Mouse (Mus musculus) E14TG2a.4 (cell line): ENCODE measurements at regions not wholly inside any gene's neighbourhood (a gene's known extent, or its start where the extent isn't known, plus 50 kb on each side); places are given as distances from the start of the nearest gene placed in this dataset.
A peak's percentile ranks its signal among the peaks of the same experiment; 100 is the strongest.
"Not testable (repeated sequence)": the region's sequence is repeated elsewhere in the genome, so short reads cannot be mapped to it uniquely, and the experiment has no call there.

Experiments used
- H3K27me3 ChIP-seq: 2 replicates; pipeline ENCODE4 v1.6.1; 2014; ENCODE audit warnings: low read length, control low read depth; ENCODE audit not compliant: insufficient read depth
- H3K36me3 ChIP-seq: 2 replicates; pipeline ENCODE4 v1.6.1; 2014; ENCODE audit warnings: low read length, control low read depth; ENCODE audit not compliant: insufficient read depth
- H3K4me1 ChIP-seq: replicated peaks from 2 replicates; pipeline ENCODE4 v1.6.1; 2014; ENCODE audit warnings: low read depth, low read length, control low read depth
- H3K4me3 ChIP-seq: replicated peaks from 2 replicates; pipeline ENCODE4 v1.5.1; 2014; ENCODE audit warnings: mild to moderate bottlenecking, low read length
- H3K9me3 ChIP-seq: 2 replicates; pipeline ENCODE4 v1.6.1; 2014; ENCODE audit warnings: low read length, control low read depth
- CTCF ChIP-seq: conservative IDR thresholded peaks from 2 replicates; pipeline ENCODE4 v1.5.1; 2014; ENCODE audit warnings: low read length
- NANOG ChIP-seq: IDR thresholded peaks from 2 replicates; pipeline ENCODE4 v1.6.1; 2014; ENCODE audit warnings: borderline replicate concordance, low read length, mixed read lengths
- POU5F1 ChIP-seq: IDR thresholded peaks from 2 replicates; pipeline ENCODE4 v1.6.1; 2014; ENCODE audit warnings: low read length, borderline replicate concordance

DNA sequence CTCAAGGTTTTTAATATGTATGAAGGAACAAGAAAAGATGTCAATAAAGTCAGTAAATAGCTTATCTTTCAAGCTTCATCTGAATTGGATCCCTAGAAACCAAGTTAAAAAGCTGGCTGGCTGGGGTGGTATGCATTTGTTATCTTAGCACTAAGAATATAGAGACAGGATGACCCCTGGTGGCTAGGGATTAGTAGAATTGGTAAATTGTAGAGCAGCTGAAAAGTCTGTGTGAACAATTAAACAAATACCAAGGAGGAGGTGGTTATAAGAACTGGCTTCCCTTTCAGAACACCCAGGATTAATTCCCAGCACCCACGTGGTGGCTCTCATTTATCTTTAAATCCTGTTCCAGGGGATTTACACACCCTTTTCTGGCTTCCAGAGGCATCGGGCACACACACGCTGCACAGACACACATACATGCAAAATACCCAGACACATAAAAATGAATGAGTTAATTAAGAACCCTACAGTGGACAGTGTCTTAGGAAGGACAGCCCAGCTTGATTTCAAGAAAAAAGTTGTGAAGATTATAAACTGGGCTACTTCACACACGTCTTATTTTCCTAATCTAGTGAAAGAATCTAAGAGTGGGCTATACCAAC is 170.5 kb downstream of the Pdzph1 start:
- no peaks in the 10 kb centered on the region for H3K4me1 ChIP-seq
- no peaks in the 10 kb centered on the region for H3K36me3 ChIP-seq
- TF ChIP-seq CTCF = no peak; the same call in 1 of the 2 replicates
- TF ChIP-seq POU5F1 = no peak
- TF ChIP-seq NANOG = no peak
- no peaks in the 10 kb centered on the region for H3K27me3 ChIP-seq
- H3K9me3 ChIP-seq = no peaks in the 10 kb centered on the region
- H3K4me3 ChIP-seq = no peak overlapping the region

DNA sequence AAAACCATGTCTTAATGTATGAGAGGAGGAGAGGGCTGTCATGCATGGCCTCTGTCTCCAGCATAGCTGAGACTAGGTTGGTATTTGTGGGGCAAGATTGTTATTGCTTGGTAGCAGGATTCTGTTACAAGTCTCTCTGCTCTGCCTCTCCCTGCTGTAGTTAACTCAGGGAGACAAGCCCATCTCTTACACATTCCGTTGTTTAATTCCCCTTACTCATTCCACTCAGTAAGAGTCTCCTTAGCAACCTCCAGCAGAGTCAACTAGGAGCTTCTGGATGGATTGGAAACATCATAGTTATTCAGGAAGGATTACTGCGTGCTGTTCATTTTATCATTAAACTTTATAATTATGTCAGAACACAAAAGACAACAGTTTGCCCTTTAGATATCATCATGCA is 171.8 kb downstream of the Pdzph1 start:
- no peak for TF ChIP-seq POU5F1
- no peak for TF ChIP-seq CTCF
- TF ChIP-seq NANOG = no peak
- no peak overlapping the region for H3K4me3 ChIP-seq

DNA sequence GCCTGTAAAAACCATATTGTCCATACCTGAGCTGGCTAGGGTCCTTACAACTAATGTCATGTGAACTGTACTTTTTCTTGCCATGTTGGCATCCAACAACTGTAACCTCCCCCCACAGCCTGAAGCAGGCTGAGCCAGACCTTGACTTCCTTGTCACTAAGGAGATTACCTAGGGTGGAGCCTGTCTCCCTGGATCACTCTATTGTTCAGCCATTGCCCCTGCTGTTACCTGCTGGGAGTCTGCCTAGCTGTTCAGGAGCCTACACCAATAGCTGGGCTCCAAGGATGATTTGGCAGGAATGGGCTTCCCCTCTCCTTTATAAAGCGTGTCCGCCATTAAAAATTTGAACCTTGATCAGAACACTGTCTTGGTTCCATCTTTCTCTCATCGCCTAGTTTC is 215.7 kb downstream of the Pdzph1 start:
- H3K27me3 ChIP-seq, H3K4me3 ChIP-seq, H3K36me3 ChIP-seq: not testable (repeated sequence)
- H3K9me3 ChIP-seq = peaks cover 19% of the 10 kb centered on the region
- H3K4me1 ChIP-seq = peaks cover 13% of the 10 kb centered on the region; the same call in 1 of the 2 replicates
- TF ChIP-seq NANOG = peak; percentile 49; the same call in 1 of the 2 replicates

More for the DNA sequence above, 171.8 kb downstream of the Pdzph1 start:
- Histone ChIP-seq H3K27me3 (no peaks in the 10 kb centered on the region), H3K9me3 (no peaks in the 10 kb centered on the region), H3K36me3 (no peaks in the 10 kb centered on the region), H3K4me1 (no peaks in the 10 kb centered on the region)

DNA sequence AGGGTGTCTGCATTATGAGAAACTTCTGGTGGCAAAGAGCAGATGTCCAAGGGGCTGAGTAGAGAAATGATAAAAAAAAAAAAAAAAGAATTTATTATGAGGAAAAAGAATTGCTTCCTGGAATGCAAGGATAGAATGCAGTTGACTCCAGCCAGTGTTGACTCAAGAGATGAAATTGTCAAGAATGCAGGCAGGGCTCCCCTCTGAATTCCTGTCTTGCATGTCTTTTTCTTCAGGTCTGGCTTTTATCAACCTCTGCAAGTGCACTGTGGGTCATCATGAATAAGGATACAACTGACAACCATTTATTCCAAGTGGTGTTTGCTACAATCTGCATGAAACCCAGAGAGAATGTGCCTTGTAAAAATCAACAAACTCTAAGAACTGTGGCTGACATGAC is 217.6 kb downstream of the Pdzph1 start:
- no peaks in the 10 kb centered on the region for H3K27me3 ChIP-seq

DNA sequence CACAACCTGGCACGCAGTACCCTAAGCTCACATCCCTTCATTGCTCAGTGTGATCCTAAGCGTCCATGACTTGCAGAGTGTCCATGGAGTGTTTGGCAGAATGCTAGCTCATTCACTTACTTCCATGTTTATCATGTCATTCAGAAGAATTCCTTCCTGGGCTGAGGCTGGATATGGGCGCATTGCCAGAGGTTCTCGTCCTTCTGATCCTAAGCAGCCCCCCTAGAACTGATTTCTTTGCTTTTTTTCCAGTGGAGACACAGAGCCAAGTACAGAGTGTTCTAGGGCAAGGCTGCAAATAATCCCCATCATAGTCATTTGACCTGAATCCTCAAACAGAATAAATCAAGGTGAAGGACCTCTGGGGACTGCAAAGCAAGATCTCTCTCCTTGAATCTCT is 226.0 kb downstream of the Pdzph1 start:
- H3K4me1 ChIP-seq = no peaks in the 10 kb centered on the region

More for the DNA sequence above, 217.6 kb downstream of the Pdzph1 start:
- H3K9me3 ChIP-seq = peaks cover 19% of the 10 kb centered on the region
- TF ChIP-seq POU5F1 (no peak), CTCF (no peak), NANOG (no peak)
- peaks cover 13% of the 10 kb centered on the region; the same call in 1 of the 2 replicates for H3K4me1 ChIP-seq
- no peaks in the 10 kb centered on the region for H3K36me3 ChIP-seq
- H3K4me3 ChIP-seq = no peak overlapping the region

DNA sequence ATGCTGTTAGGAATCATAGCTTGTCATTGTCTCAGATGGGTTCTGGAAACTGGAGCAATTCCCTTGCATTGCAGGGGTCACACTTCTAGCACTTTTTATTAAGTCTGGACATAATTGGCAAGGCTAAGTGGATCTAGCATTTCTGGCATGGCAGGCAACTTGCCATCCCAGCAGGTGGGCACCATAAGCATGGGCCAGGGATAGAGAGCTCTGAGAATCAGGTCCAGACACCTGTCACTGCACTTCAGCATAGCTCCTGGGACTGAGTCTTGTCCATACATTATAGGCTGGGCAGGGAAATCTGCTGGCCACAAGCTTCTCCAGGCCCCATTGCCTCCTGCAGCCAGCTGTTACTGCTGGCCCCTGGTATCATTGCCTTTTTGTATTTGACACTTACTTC is 242.2 kb downstream of the Pdzph1 start:
- H3K27me3 ChIP-seq = no peaks in the 10 kb centered on the region
- no peaks in the 10 kb centered on the region for H3K36me3 ChIP-seq
- no peak overlapping the region for H3K4me3 ChIP-seq
- TF ChIP-seq POU5F1 = no peak
- TF ChIP-seq CTCF = no peak
- TF ChIP-seq NANOG = no peak
- H3K9me3 ChIP-seq = peaks cover 8% of the 10 kb centered on the region
- H3K4me1 ChIP-seq = no peaks in the 10 kb centered on the region

More for the DNA sequence above, 226.0 kb downstream of the Pdzph1 start:
- Histone ChIP-seq H3K4me3 (no peak overlapping the region), H3K36me3 (no peaks in the 10 kb centered on the region), H3K27me3 (no peaks in the 10 kb centered on the region), H3K9me3 (no peaks in the 10 kb centered on the region)
- no peak for TF ChIP-seq POU5F1
- TF ChIP-seq CTCF = no peak
- no peak for TF ChIP-seq NANOG

DNA sequence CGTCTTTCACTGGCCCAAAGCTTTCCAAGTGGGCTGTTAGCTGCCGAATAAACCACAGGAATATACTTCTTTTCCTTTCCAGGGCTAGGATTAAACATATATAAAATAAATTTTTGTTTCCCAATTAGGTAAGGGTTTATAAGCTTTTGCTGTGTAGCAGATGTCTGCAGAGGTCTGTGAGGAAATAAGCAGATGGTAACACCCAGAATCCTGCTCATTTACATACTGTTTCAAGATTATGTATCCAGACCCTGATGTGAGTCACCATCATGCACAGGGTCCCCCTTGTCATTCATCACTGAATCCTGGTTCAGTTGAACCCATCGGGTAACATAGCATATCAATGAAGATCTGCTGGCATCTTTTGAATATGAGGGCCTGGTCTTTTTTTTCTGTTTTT is 242.9 kb downstream of the Pdzph1 start:
- Histone ChIP-seq H3K4me3 (no peak overlapping the region), H3K4me1 (no peaks in the 10 kb centered on the region), H3K36me3 (no peaks in the 10 kb centered on the region), H3K9me3 (0 out of 2 replicates have a peak, but pooled peaks cover 3% of the 10 kb centered on the region), H3K27me3 (no peaks in the 10 kb centered on the region)
- TF ChIP-seq NANOG = no peak
- TF ChIP-seq POU5F1 = no peak
- TF ChIP-seq CTCF = no peak

DNA sequence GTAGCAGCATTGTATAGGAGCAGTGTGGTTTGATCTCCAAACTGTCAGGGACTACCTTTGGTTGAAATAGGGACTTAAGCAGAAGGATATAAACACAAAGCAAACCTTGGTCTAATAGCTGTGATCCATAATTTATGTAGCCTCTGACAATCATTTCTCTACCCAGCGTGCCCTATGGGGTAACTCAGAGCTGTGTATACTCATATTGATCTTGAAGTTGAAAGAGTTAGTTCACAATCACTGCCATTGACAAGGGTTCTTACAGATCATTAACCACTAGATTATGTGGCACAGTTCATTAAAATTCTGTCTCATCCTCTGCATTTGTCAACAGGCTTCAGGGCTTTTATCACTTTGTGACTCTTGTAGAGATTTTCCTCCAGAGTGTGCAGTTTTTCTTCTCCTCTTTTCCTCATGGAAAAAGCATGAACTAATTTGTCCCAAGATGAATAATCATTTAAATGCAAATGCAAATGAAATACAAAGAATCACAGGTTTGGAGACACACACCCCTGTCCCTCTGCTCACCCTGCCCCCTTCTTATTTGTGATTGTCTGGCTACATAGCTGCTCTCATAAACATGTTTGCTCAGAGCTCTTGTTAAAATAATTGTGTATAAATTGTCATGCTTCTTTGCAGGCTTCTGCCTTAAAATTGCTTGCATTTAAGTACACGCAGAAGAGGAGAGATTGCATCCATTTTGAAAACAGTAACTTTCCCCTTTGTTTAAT is 280.3 kb downstream of the Pdzph1 start:
- no peaks in the 10 kb centered on the region for H3K4me1 ChIP-seq
- H3K27me3 ChIP-seq = no peaks in the 10 kb centered on the region
- H3K4me3 ChIP-seq = no peak overlapping the region
- H3K9me3 ChIP-seq = peaks cover 10% of the 10 kb centered on the region
- no peak for TF ChIP-seq NANOG
- TF ChIP-seq CTCF = no peak
- TF ChIP-seq POU5F1 = no peak
- H3K36me3 ChIP-seq = no peaks in the 10 kb centered on the region
